Mouse (Mus musculus) embryonic facial prominence, embryonic 13.5 days (tissue): ENCODE data around the gene Gm266. TPM values are rescaled to one million over a fixed set of nuclear protein-coding genes. Genes with fewer than 3 reads are reported as not detected.

Source experiments
- ATAC-seq: fragments of 200-750 bp; cut with Nextera tagmentation; 2 replicates; pipeline ENCODE4 v1.8.0; 2017; ENCODE audit warnings: low read depth; ENCODE audit not compliant: insufficient number of reproducible peaks, insufficient read depth, low FRiP score, low TSS enrichment
- H3K27ac ChIP-seq: fragments of 300-500 bp; sonication (generic); 2 replicates; pipeline ENCODE4 v1.5.1; 2015; ENCODE audit warnings: moderate library complexity, mild to moderate bottlenecking, inconsistent platforms
- H3K27me3 ChIP-seq: fragments of 300-500 bp; sonication (generic); 2 replicates; pipeline ENCODE4 v1.6.1; 2015; ENCODE audit warnings: mild to moderate bottlenecking, inconsistent platforms
- H3K36me3 ChIP-seq: fragments of 300-500 bp; sonication (generic); 2 replicates; pipeline ENCODE4 v1.6.1; 2015; ENCODE audit warnings: mild to moderate bottlenecking, inconsistent platforms
- H3K4me1 ChIP-seq: fragments of 300-500 bp; sonication (generic); 2 replicates; pipeline ENCODE4 v1.6.1; 2015; ENCODE audit warnings: inconsistent platforms
- H3K4me2 ChIP-seq: fragments of 300-500 bp; sonication (generic); 2 replicates; pipeline ENCODE4 v1.6.1; 2015; ENCODE audit warnings: moderate library complexity, mild to moderate bottlenecking, inconsistent platforms
- H3K4me3 ChIP-seq: fragments of 300-500 bp; sonication (generic); 2 replicates; pipeline ENCODE4 v1.5.1; 2015; ENCODE audit warnings: mild to moderate bottlenecking, inconsistent platforms
- H3K9ac ChIP-seq: fragments of 300-500 bp; sonication (generic); 2 replicates; pipeline ENCODE4 v1.6.1; 2015; ENCODE audit warnings: mild to moderate bottlenecking, inconsistent platforms
- H3K9me3 ChIP-seq: fragments of 300-500 bp; sonication (generic); 2 replicates; pipeline ENCODE4 v1.6.1; 2016; ENCODE audit warnings: inconsistent platforms
- WGBS: fragments of 180-500 bp; shearing (Covaris S2); methylation state at CpG from one replicate; pipeline ENCODE4 v1.1.7; 2015; ENCODE audit warnings: mixed read lengths; 5-methylcytosine and 5-hydroxymethylcytosine counted together
- polyA plus RNA-seq: library from polyadenylated mRNA; unstranded; fragments of >200 nt; fragmentation: Nextera tagmentation; extraction: Ambion mirVana; gene quantifications from 2 replicates; pipeline ENCODE4 v1.2.1, GENCODE M21; 2015

Gene Gm266
- polyA plus RNA-seq, 1 experiment from 2014 or later, result 12.1 TPM

DNA sequence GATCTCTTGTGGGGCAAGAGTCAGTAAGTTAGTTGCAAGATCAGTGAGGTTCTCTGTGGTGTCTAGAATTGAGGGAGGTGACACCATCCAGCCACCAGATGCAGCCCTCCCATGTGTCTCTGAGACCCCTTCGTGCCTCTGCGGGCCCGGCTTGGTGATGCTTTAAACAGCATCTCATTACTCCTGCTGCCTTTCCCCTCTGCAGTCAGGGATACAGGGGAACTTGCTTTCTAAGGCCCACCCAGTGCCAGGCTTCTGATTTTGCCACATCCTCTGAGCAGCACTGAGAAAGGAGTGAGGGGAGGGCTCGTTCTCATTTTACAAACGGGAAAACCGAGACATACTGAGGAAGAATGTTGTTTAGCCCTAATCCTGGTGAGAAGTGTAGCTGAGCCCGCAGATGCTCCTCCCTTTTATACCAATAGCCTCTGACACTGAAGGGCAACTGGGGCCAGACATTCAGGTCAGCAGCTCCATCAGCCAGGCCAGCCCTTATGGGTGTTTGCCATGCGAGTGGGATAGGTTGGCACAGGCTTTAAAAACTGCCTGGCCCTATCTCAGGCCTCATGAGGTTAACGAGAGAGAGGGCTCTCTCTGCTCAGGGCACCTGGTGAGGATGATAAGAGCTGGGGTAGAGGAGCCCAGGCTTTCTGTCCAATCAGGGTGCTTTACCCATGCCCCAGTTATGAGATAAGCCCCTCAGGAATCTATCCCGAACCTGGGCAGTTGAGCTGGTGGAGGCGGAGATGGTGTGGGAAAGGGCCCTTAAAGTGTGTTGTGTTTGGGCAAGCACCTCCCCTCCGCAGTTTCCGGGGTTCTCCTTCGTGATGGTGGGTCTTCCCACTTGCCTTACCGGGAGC lies 42.4 kb downstream of the Gm266 start:
- 15% methylated on average over 15 of the region's 15 CpGs for WGBS

DNA sequence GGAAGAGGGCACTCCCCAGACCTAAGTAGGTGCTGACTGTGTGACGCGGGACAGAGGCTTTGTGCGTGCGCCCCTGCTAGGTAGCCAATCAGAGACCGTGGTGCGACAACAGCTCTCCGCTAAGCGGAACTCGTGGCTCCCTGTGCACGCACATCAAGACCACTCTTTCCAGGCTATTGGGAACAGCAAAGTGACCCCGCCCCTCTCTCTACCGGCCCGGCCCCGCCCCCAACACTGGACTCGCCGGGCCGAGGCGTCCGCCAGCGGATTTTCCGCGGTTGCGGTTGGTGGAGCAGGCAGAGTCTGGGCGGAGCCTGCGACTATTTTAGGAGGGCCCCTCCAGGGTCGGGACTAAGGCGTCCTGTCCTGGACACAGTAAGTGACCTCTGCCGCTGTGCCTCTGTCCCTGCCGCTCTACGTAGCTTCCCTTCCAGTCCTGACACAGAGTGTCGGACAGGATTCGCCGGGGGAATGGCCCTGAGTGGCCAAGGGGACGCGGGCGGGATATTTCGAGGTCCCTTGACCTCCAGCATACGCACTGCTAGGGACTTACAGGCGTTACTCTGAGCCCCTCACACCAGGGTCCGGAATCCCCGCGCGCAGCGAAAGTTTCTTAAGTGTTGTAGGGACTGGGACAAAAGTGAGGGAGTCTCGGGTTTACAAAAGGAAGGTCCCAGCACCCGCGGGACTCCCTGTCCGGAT lies 43.2 kb downstream of the Gm266 start, which contains the start of gene Tnfaip2:
Gene Tnfaip2 (plus strand): TSS at position 161 of the 702 bp plus-strand sequence.
- Histone ChIP-seq H3K36me3 (no peaks in the 10 kb centered on the region), H3K27ac (0 out of 2 replicates have a peak within 1 kb of the TSS, but pooled peaks have one; percentile 7), H3K4me1 (peaks cover 48% of the 10 kb centered on the region), H3K9me3 (no peaks in the 10 kb centered on the region), H3K4me2 (peak within 1 kb of the TSS; percentile 83), H3K9ac (peak within 1 kb of the TSS; percentile 51; the same call in 1 of the 2 replicates), H3K4me3 (peak within 1 kb of the TSS; percentile 45), H3K27me3 (peaks cover 88% of the 10 kb centered on the region)
- peak; percentile 43; the same call in 1 of the 2 replicates for ATAC-seq
- WGBS, result under 1% methylated on average over 48 of the region's 48 CpGs

More for the DNA sequence above, 42.4 kb downstream of the Gm266 start:
- Histone ChIP-seq H3K9ac (peak overlapping the region; percentile 51; the same call in 1 of the 2 replicates), H3K4me1 (peaks cover 55% of the 10 kb centered on the region), H3K27me3 (peaks cover 88% of the 10 kb centered on the region), H3K27ac (0 out of 2 replicates have a peak overlapping the region, but pooled peaks have one; percentile 7), H3K9me3 (no peaks in the 10 kb centered on the region), H3K36me3 (no peaks in the 10 kb centered on the region), H3K4me2 (peak overlapping the region; percentile 83), H3K4me3 (peak overlapping the region; percentile 45)
- no peak for ATAC-seq

DNA sequence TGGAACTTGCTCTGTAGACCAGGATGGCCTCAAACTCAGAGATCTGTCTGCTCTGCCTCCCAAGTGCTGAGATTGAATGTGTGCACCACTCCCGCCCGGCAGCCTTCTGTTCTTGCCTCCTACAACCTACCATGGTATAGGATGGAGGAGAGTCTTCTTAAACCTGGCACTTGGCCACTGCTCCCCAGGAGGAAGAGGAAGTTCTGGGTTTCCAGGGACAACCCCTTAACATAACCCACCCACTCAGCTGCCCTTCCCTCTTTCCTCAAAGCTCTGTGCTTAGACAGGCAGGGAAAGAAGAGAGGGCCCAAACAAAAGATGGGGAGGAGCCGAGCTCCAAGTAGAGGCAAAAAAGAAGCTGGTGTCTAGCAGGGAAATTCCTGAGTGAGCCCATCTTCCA lies 44.1 kb downstream of the Gm266 start:
- no peak overlapping the region for H3K4me3 ChIP-seq
- peak overlapping the region; percentile 83; the same call in 1 of the 2 replicates for H3K4me2 ChIP-seq
- H3K4me1 ChIP-seq, result peaks cover 48% of the 10 kb centered on the region
- no peak overlapping the region for H3K27ac ChIP-seq
- WGBS, result 62% methylated on average over 3 of the region's 3 CpGs
- no peaks in the 10 kb centered on the region for H3K36me3 ChIP-seq
- no peak for ATAC-seq
- no peak overlapping the region for H3K9ac ChIP-seq
- H3K27me3 ChIP-seq, result peaks cover 81% of the 10 kb centered on the region
- H3K9me3 ChIP-seq, result no peaks in the 10 kb centered on the region

DNA sequence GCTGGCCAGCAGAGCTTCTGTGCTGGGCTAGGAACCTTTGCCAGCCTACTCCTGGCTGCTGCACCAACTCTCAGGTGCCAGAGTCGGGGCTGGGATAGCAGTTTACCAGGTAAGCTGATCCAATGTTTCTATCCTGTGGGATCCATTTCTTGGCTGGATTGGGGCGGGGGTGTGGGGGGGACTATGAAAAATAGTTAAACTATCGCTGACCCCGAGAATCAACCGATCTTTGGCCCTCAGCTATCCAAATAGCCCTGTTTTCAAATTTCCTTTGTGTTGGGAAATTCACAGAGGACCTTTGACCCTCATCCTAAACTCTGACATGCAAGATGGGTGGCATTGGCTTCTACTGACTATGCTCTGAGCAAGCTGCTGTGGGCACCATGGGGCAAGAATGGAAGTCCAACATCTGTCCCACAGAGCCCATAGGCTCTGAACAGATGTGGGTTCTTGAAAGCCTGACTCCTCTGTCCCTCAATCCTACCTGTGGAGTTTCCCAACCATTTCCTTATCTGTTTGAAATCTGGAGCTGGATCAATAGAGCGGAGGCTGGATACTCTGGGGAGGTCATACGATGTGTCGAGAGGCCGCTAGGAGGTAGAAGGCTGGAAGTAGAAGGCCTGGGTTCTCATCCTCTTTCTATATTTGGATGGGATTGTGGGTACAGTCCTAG lies 44.8 kb downstream of the Gm266 start:
- H3K27ac ChIP-seq, result no peak overlapping the region
- H3K36me3 ChIP-seq, result no peaks in the 10 kb centered on the region
- no peak overlapping the region for H3K4me2 ChIP-seq
- no peak for ATAC-seq
- H3K4me3 ChIP-seq, result no peak overlapping the region
- H3K4me1 ChIP-seq, result peaks cover 45% of the 10 kb centered on the region
- no peak overlapping the region for H3K9ac ChIP-seq
- no peaks in the 10 kb centered on the region for H3K9me3 ChIP-seq
- WGBS, result 92% methylated on average over 9 of the region's 9 CpGs
- peaks cover 74% of the 10 kb centered on the region for H3K27me3 ChIP-seq

DNA sequence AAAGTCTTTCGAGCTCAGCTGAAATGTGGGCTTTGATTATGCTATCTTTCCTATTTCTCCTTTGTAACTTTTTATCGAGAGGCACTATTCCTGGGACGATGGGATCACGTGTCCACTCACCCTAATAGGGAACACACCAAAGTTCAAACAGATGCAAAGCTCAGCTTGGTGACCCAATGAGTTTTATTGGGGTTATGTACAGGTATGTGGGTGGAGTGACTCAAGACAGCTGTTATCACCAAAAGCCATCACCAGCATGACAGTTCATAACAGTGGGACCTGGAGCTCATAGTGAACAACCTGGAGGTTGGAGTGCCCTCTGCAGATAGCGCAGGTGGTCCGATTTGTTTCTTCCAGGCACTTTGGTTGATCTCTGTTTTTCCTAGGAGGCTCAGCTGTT lies 46.8 kb downstream of the Gm266 start:
- no peaks in the 10 kb centered on the region for H3K36me3 ChIP-seq
- H3K4me3 ChIP-seq, result no peak overlapping the region
- H3K9ac ChIP-seq, result no peak overlapping the region
- no peak overlapping the region for H3K27ac ChIP-seq
- peaks cover 35% of the 10 kb centered on the region for H3K4me1 ChIP-seq
- H3K9me3 ChIP-seq, result no peaks in the 10 kb centered on the region
- 82% methylated on average over 6 of the region's 6 CpGs for whole genome bisulfite sequencing
- peaks cover 54% of the 10 kb centered on the region for H3K27me3 ChIP-seq
- no peak overlapping the region for H3K4me2 ChIP-seq
- ATAC-seq, result no peak

DNA sequence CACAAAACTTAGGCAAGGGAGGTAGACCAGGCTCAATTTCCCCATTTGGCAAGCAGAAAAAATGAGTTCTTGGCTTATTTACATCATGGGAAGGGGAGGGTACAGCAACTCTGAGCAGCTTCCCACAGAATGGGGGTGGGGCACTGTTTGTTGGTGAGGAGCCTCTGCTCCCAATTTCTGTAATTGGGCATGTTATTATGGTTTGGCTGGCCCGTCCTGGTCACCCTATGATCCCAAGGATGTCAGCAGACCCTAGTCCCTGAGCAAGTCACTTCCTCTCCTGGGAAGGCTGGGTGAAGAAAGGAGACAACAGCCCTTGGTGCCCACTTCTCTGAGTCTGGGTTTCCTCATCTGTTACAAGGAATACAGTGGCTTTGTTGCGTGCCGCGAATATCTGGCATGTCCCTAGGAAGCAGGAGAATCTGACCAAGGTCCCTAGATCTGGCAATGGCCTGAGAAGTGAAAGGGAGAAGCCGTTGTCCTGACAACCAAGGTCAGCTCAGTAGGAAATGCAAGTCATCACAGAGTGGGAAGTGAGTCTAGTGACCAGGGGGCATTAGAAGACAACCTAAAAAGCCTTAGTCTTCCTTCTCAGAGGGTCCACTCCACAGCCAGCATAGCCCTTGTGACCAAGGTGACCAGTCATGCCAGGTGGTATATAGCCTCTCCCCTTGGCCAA lies 48.3 kb downstream of the Gm266 start:
- no peak for ATAC-seq
- Histone ChIP-seq H3K9me3 (no peaks in the 10 kb centered on the region), H3K9ac (no peak overlapping the region), H3K4me3 (no peak overlapping the region), H3K36me3 (no peaks in the 10 kb centered on the region), H3K27me3 (peaks cover 41% of the 10 kb centered on the region), H3K4me2 (no peak overlapping the region), H3K4me1 (peaks cover 30% of the 10 kb centered on the region), H3K27ac (no peak overlapping the region)
- 67% methylated on average over 5 of the region's 5 CpGs for WGBS

DNA sequence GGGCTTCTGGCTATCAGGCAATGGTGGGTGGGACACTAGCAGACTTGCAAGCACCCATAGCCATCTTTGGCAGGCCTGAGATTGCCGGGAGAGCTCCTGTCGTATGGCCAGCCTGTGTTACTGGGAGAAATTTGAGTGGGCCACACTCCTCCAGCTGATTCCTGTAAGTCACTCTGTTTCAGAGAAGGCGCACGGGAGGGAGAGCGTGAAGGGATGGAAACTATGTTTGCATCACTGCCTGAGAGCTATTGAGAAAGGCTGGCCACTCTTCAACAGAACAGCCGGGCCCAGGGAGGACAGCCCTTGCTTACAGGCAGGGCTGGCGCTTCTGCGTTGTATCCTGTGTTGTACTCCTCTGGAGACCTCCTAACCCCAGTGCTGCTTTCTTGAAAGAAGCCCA lies 49.0 kb downstream of the Gm266 start:
- Histone ChIP-seq H3K9ac (no peak overlapping the region), H3K4me2 (no peak overlapping the region), H3K27ac (no peak overlapping the region), H3K9me3 (no peaks in the 10 kb centered on the region), H3K4me3 (no peak overlapping the region), H3K36me3 (no peaks in the 10 kb centered on the region), H3K27me3 (peaks cover 41% of the 10 kb centered on the region), H3K4me1 (peaks cover 27% of the 10 kb centered on the region)
- ATAC-seq, result no peak
- WGBS, result 65% methylated on average over 8 of the region's 8 CpGs

DNA sequence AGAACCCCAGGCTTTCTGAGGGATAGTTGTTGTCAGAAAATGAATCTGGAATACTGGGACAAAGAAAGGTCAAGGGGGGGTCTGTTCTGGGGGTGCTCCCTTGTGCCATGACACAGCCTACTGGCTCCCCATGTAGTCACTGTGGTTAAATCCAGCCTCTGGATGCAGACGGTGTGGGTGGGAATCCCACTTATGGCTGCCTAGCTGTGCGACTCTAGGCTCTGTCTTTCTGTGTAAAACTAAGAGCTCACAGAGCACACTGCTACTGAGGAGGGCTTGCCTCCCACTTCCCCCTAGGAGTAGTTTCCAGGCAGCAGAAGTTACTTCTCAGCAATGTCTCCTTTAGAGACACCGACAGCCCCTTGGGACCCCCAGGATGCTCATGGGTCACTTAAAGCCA lies 49.5 kb downstream of the Gm266 start:
- H3K9me3 ChIP-seq, result no peaks in the 10 kb centered on the region
- H3K27ac ChIP-seq, result no peak overlapping the region
- WGBS, result 81% methylated on average over 3 of the region's 3 CpGs
- H3K4me3 ChIP-seq, result no peak overlapping the region
- peaks cover 25% of the 10 kb centered on the region for H3K4me1 ChIP-seq
- no peak overlapping the region for H3K9ac ChIP-seq
- no peak for ATAC-seq
- no peak overlapping the region for H3K4me2 ChIP-seq
- peaks cover 41% of the 10 kb centered on the region for H3K27me3 ChIP-seq
- H3K36me3 ChIP-seq, result no peaks in the 10 kb centered on the region

DNA sequence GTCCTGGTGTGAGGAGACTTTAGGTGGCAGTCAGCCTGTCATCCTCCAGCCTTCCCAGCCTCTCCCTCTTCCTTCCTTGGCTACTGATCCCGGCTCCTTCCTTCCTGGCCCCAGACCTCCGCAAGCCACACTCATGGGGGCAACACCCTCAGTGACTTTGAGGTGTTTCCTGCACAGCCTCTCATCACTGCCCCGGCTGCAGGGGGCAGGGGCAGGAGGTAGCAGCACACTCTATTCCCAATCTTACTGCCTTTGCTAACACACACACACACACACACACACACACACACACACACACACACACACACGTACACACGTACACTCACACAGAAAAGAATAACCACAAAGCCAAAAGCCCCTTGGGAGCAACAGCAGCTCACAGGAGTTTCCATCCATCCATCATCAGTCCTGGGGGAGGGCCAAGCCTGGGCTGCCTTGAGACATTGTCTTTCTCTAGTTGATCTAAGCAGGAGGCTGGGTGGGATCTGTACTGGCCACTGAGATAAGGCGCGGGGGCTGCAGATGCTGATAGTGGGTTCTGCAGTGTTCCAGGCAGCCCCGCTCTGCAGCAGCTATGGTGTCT lies 50.8 kb downstream of the Gm266 start:
- WGBS, result 55% methylated on average over 8 of the region's 8 CpGs
- Histone ChIP-seq H3K9me3 (no peaks in the 10 kb centered on the region), H3K36me3 (no peaks in the 10 kb centered on the region), H3K9ac (no peak overlapping the region), H3K4me1 (peaks cover 37% of the 10 kb centered on the region), H3K4me3 (no peak overlapping the region), H3K4me2 (no peak overlapping the region), H3K27ac (no peak overlapping the region), H3K27me3 (peaks cover 46% of the 10 kb centered on the region)
- ATAC-seq, result no peak
